Comparison of ENCODE assay signal across 11 mouse cellular contexts in genomic region chr12:86192036-86192449, GRCm38 (mm10). TPM values are rescaled to one million over a fixed set of nuclear protein-coding genes. Genes with fewer than 3 reads are reported as not detected.
DNase-seq lines count a peak whose midpoint lies in the region; ATAC-seq and TF ChIP-seq lines count a peak whose summit lies in the region.
"Had no signal": no experiment of that assay in that cellular context is flagged by ENCODE, and none has a peak within 500 bp of the region (broad histone marks: within the 10 kb centered on the region; RNA-seq: fewer than 3 reads in every experiment).

No protein-coding gene starts in this region.

- no peak for TF ChIP-seq CTCF in brain, embryonic 14.5 days (IDR thresholded peaks at IDR 0.05; ENCODE audit: borderline replicate concordance, extremely low read depth, insufficient read depth, insufficient read length)

- TF ChIP-seq POLR2A in brain, embryonic 14.5 days (IDR thresholded peaks at IDR 0.05; ENCODE audit: borderline replicate concordance, extremely low read depth, insufficient read depth, insufficient read length, poor library complexity, severe bottlenecking): no peak

- H3K36me3 ChIP-seq in heart, embryonic 13.5 days: no peaks in the 10 kb centered on the region
- H3K36me3 ChIP-seq in liver, embryonic 11.5 days (ENCODE audit: control insufficient read depth, insufficient read depth, low read length): no peaks in the 10 kb centered on the region
- no peaks in the 10 kb centered on the region for H3K36me3 ChIP-seq in hindbrain, embryonic 16.5 days (ENCODE audit: control insufficient read depth, insufficient read depth, low read length)
- H3K36me3 ChIP-seq: liver, embryonic 12.5 days had no signal

- H3K4me1 ChIP-seq in heart, embryonic 13.5 days: peaks cover 20% of the 10 kb centered on the region
- H3K4me1 ChIP-seq in liver, embryonic 11.5 days (replicated peaks; ENCODE audit: control insufficient read depth, insufficient read depth, low read length): no peaks in the 10 kb centered on the region
- H3K4me1 ChIP-seq in hindbrain, embryonic 16.5 days (ENCODE audit: control insufficient read depth, insufficient read depth, low read depth, low read length): peaks cover 8% of the 10 kb centered on the region

- no peaks in the 10 kb centered on the region for H3K9me3 ChIP-seq in heart, embryonic 13.5 days
- H3K9me3 ChIP-seq in liver, embryonic 11.5 days (ENCODE audit: control insufficient read depth, low read length): no peaks in the 10 kb centered on the region
- no peaks in the 10 kb centered on the region for H3K9me3 ChIP-seq in hindbrain, embryonic 16.5 days (ENCODE audit: control insufficient read depth, low read length)
- H3K9me3 ChIP-seq: liver, embryonic 12.5 days had no signal

- H3K27ac ChIP-seq in heart, embryonic 13.5 days (replicated peaks): no peak overlapping the region
- H3K27ac ChIP-seq in liver, embryonic 11.5 days (ENCODE audit: low read depth, low read length): no peak overlapping the region
- no peak overlapping the region for H3K27ac ChIP-seq in hindbrain, embryonic 16.5 days (ENCODE audit: low read depth, low read length)
- H3K27ac ChIP-seq: liver, embryonic 12.5 days had no signal

- no peak for DNase-seq in heart, adult 11 months
- DNase-seq in liver: peak; percentile 9
- DNase-seq in liver, embryonic 11.5 days (ENCODE audit: low spot score): no peak
- DNase-seq in brain, embryonic 14.5 days (ENCODE audit: low read depth): peak; percentile 88
- DNase-seq in T-cell, adult 2 months (ENCODE audit: low spot score): no peak
- no peak for DNase-seq in layer of hippocampus, adult 18-20 months (ENCODE audit: low spot score in 2 of 2)
- DNase-seq: gastrocnemius, postnatal 10 days; thymus, postnatal 25 days had no signal

- ATAC-seq in heart, embryonic 13.5 days (ENCODE audit: extremely low read depth, insufficient number of reproducible peaks, low FRiP score, low TSS enrichment): no peak
- ATAC-seq in liver, embryonic 11.5 days (replicated peaks; ENCODE audit: low FRiP score): no peak
- peak; percentile 83 for ATAC-seq in hindbrain, embryonic 16.5 days
- ATAC-seq: liver, embryonic 12.5 days had no signal

- WGBS in heart, embryonic 13.5 days: 49% methylated on average over 15 of the region's 15 CpGs
- WGBS in liver, embryonic 11.5 days: 57% methylated on average over 15 of the region's 15 CpGs
- WGBS in hindbrain, embryonic 16.5 days: 24% methylated on average over 15 of the region's 15 CpGs

- H3K9ac ChIP-seq in heart, embryonic 13.5 days: no peak overlapping the region
- H3K9ac ChIP-seq in liver, embryonic 11.5 days (ENCODE audit: low read depth, low read length): no peak overlapping the region
- no peak overlapping the region for H3K9ac ChIP-seq in hindbrain, embryonic 16.5 days (ENCODE audit: low read depth, low read length)
- H3K9ac ChIP-seq: liver, embryonic 12.5 days had no signal

- H3K4me2 ChIP-seq in heart, embryonic 13.5 days: peak overlapping the region; percentile 23
- no peak overlapping the region for H3K4me2 ChIP-seq in liver, embryonic 11.5 days
- H3K4me2 ChIP-seq in hindbrain, embryonic 16.5 days (ENCODE audit: low read length): peak overlapping the region; percentile 34; the same call in 1 of the 2 replicates
- H3K4me2 ChIP-seq: liver, embryonic 12.5 days had no signal

- no peaks in the 10 kb centered on the region; the same call in 1 of the 2 replicates for H3K27me3 ChIP-seq in heart, embryonic 13.5 days (replicated peaks)
- H3K27me3 ChIP-seq in liver, embryonic 11.5 days (replicated peaks; ENCODE audit: control insufficient read depth, insufficient read depth, low read length): peaks cover 2% of the 10 kb centered on the region; the same call in 1 of the 2 replicates
- no peaks in the 10 kb centered on the region for H3K27me3 ChIP-seq in hindbrain, embryonic 16.5 days (replicated peaks; ENCODE audit: control insufficient read depth, insufficient read depth, low read length)

- no peak overlapping the region for H3K4me3 ChIP-seq in heart, embryonic 13.5 days
- H3K4me3 ChIP-seq in liver, embryonic 11.5 days (ENCODE audit: low read depth, low read length): no peak overlapping the region
- H3K4me3 ChIP-seq in hindbrain, embryonic 16.5 days (ENCODE audit: low read length): no peak overlapping the region
- H3K4me3 ChIP-seq: liver, embryonic 12.5 days had no signal

RNA-seq across cellular contexts. Expression of gene Gpatch2l, which starts 49.6 kb away (rescaled TPM):
- 10.4 and 11.1 TPM in 2 replicates for polyA plus RNA-seq in heart, embryonic 13.5 days (2015; fragmentation: Nextera tagmentation; extraction: Ambion mirVana)
- polyA plus RNA-seq in liver, embryonic 11.5 days (2014; fragmentation: Nextera tagmentation; extraction: Ambion mirVana): 12.7 and 14.5 TPM in 2 replicates
- 24.3 and 26.3 TPM in 2 replicates for polyA plus RNA-seq in brain, embryonic 14.5 days (2012; rRNA removed)
- polyA plus RNA-seq in hindbrain, embryonic 16.5 days (2015; fragmentation: Nextera tagmentation; extraction: Ambion mirVana): 24.4 and 30.5 TPM in 2 replicates
- total RNA-seq in layer of hippocampus, adult 18-20 months (2021): 10 to 100 TPM; 28.4 to 32.9 TPM

Comparison
In these comparisons a context has a peak if more than half of its experiments do, and no peak if none do; other contexts are left out.
1. DNase-seq: peak in liver (single experiment) and brain, embryonic 14.5 days (single experiment); none in heart, adult 11 months (single experiment), liver, embryonic 11.5 days (single experiment), T-cell, adult 2 months (single experiment) and layer of hippocampus, adult 18-20 months (0 of 2).